Mouse (Mus musculus) bone marrow macrophage, adult 2 months (primary cell): ENCODE results near the gene Phf3.

Experiments used
- CTCF ChIP-seq: IDR thresholded peaks from 2 replicates; pipeline ENCODE4 v1.5.1; 2012; ENCODE audit warnings: low read depth, mild to moderate bottlenecking, low read length, moderate library complexity
- POLR2A ChIP-seq: IDR thresholded peaks from 2 replicates; pipeline ENCODE4 v1.6.1; 2012; ENCODE audit warnings: mild to moderate bottlenecking, low read depth, low read length, borderline replicate concordance

GRCm38 (mm10) chr1:30789689-30790088, 84.0 kb downstream of the Phf3 start:
- TF ChIP-seq CTCF (no peak), POLR2A (no peak)
